Mouse (Mus musculus) kidney, adult 2 months (tissue): Measurements from ENCODE around the gene Rtel1.

Source experiments
- CTCF ChIP-seq: fragments of 200-500 bp; conservative IDR thresholded peaks from 2 replicates; pipeline ENCODE4 v1.5.1; 2011; ENCODE audit warnings: low read depth, mild to moderate bottlenecking, control low read depth, low read length, moderate library complexity, mixed read lengths; ENCODE audit not compliant: insufficient read depth, insufficient read length
- POLR2A ChIP-seq: fragments of 200-500 bp; IDR thresholded peaks from one replicate; pipeline ENCODE4 v1.6.1; 2011; ENCODE audit warnings: low read depth, low read length, control low read depth

DNA sequence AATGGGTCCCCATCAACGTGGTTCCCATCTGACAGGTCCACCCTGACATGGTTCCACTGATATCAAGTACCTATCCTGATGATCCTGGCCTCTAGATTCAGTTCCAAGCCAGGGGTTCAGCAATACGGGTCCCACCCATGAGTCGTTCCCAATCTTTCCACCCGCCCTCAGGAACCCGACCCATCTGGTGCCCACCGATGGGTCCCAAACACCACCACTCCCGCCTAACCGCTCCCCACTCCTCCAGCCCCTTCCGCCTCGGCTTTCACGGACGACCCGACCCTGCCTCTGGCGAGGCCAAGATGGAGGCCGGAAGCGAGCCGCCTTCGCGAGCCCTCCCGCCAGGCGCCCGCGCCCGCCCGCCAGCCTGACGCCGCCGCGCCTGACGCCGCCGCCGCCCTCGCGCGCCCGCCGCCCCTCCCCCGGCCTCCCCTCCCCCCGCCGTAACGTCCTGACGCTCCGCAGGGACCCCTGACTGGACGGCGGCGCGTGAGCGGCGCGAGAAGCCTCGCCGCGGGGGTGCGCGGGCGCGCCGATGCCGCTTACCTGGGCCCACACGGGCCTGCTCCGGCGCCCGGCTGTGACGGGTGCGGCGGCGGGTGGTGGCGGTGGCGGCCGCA lies 32.1 kb upstream of the Rtel1 start:
- TF ChIP-seq POLR2A (no peak), CTCF (no peak)
